Mouse (Mus musculus) G1E (cell line): ENCODE data around the gene Mpg. TPM values are rescaled to one million over a fixed set of nuclear protein-coding genes. Genes with fewer than 3 reads are reported as not detected.

ENCODE experiments used
- ATAC-seq: 2 replicates; pipeline ENCODE4 v1.8.0; 2016; ENCODE audit warnings: mild to moderate bottlenecking; ENCODE audit not compliant: insufficient number of reproducible peaks, poor library complexity, low FRiP score, severe bottlenecking; ENCODE audit errors: extremely low read depth
- DNase-seq: peaks from one replicate; pipeline ENCODE4 v3.0.0; 2012; ENCODE audit warnings: low spot score
- H3K27me3 ChIP-seq: 2 replicates; pipeline ENCODE4 v1.6.1; 2012; ENCODE audit warnings: mild to moderate bottlenecking, low read length, inconsistent platforms; ENCODE audit not compliant: insufficient read depth
- H3K36me3 ChIP-seq: replicated peaks from 2 replicates; pipeline ENCODE3; 2012; ENCODE audit warnings: mild to moderate bottlenecking, inconsistent platforms
- H3K4me1 ChIP-seq: 2 replicates; pipeline ENCODE4 v1.6.1; 2012; ENCODE audit warnings: low read depth, low read length, inconsistent platforms, mixed read lengths; ENCODE audit not compliant: insufficient read depth
- H3K4me3 ChIP-seq: 2 replicates; pipeline ENCODE4 v1.5.1; 2012; ENCODE audit warnings: low read depth, mild to moderate bottlenecking, inconsistent platforms, low read length, moderate library complexity, mixed read lengths
- H3K9me3 ChIP-seq: replicated peaks from 2 replicates; pipeline ENCODE4 v1.6.1; 2012; ENCODE audit warnings: inconsistent platforms
- CTCF ChIP-seq: IDR thresholded peaks from 2 replicates; pipeline ENCODE4 v1.5.1; 2012; ENCODE audit warnings: low read depth, low read length, inconsistent platforms, mixed read lengths
- GATA1 ChIP-seq: IDR thresholded peaks from 2 replicates; pipeline ENCODE4 v1.6.1; 2012; ENCODE audit warnings: borderline replicate concordance, low read length, inconsistent platforms, mixed read lengths
- GATA2 ChIP-seq: IDR thresholded peaks from 2 replicates; pipeline ENCODE4 v1.6.1; 2012; ENCODE audit warnings: low read depth, low read length, inconsistent platforms, borderline replicate concordance
- POLR2AphosphoS5 ChIP-seq: IDR thresholded peaks from 2 replicates; pipeline ENCODE4 v1.6.1; 2012; ENCODE audit warnings: low read depth, low read length, inconsistent platforms; ENCODE audit not compliant: insufficient replicate concordance
- TAL1 ChIP-seq: conservative IDR thresholded peaks from 2 replicates; pipeline ENCODE4 v1.6.1; 2012; ENCODE audit warnings: low read depth, low read length, inconsistent platforms, mixed read lengths
- polyA plus RNA-seq: library from polyadenylated mRNA; stranded (reverse); fragments of >175 nt; gene quantifications from 2 replicates; pipeline ENCODE4 v1.2.3, GENCODE M21; 2012
- total RNA-seq, 2 experiments: library from RNA; stranded (forward) in 1 of 2; stranded (reverse) in 1 of 2; fragments of 200-1000 nt in 1 of 2; fragments of >200 nt in 1 of 2; fragmentation: Nextera tagmentation in 1 of 2; gene quantifications; 2 replicates each; pipeline ENCODE4 v1.2.3; 2014 to 2017

Mpg gene
- total and polyA plus RNA-seq, 3 experiments = 14.2 to 22.0 (median 17.0) TPM

- TF ChIP-seq POLR2AphosphoS5 (no peak), GATA1 (no peak), CTCF (no peak), GATA2 (no peak), TAL1 (no peak)
- Histone ChIP-seq H3K27me3 (peaks cover 22% of the 10 kb centered on the region), H3K4me3 (no peak overlapping the region), H3K4me1 (peaks cover 4% of the 10 kb centered on the region), H3K36me3 (peaks cover 21% of the 10 kb centered on the region), H3K9me3 (no peaks in the 10 kb centered on the region)
- no peak for ATAC-seq
- DNase-seq = no peak
Measured at GRCm38 (mm10) chr11:32187256-32187655, 39.0 kb upstream of the Mpg start.

GRCm38 (mm10) chr11:32188881-32189280 is 37.4 kb upstream of the Mpg start:
- Histone ChIP-seq H3K4me1 (peaks cover 4% of the 10 kb centered on the region), H3K36me3 (peaks cover 36% of the 10 kb centered on the region), H3K27me3 (peaks cover 29% of the 10 kb centered on the region), H3K9me3 (no peaks in the 10 kb centered on the region), H3K4me3 (no peak overlapping the region)
- DNase-seq (no peak), ATAC-seq (no peak)
- TF ChIP-seq CTCF (no peak), POLR2AphosphoS5 (no peak), TAL1 (no peak), GATA1 (no peak)

- peaks cover 42% of the 10 kb centered on the region for H3K36me3 ChIP-seq
Measured at GRCm38 (mm10) chr11:32189434-32189833, 36.9 kb upstream of the Mpg start.

GRCm38 (mm10) chr11:32190119-32190518 is 36.2 kb upstream of the Mpg start:
- no peak for ATAC-seq

More at GRCm38 (mm10) chr11:32189434-32189833, 36.9 kb upstream of the Mpg start:
- TF ChIP-seq TAL1 (no peak), CTCF (no peak), GATA1 (no peak), GATA2 (no peak), POLR2AphosphoS5 (no peak)
- Histone ChIP-seq H3K4me3 (no peak overlapping the region), H3K4me1 (peaks cover 7% of the 10 kb centered on the region), H3K27me3 (peaks cover 32% of the 10 kb centered on the region), H3K9me3 (no peaks in the 10 kb centered on the region)
- ATAC-seq (no peak), DNase-seq (no peak)

GRCm38 (mm10) chr11:32190603-32191110 is 35.6 kb upstream of the Mpg start:
- DNase-seq (no peak), ATAC-seq (no peak)
- H3K4me1 ChIP-seq = peaks cover 14% of the 10 kb centered on the region
- H3K27me3 ChIP-seq = peaks cover 33% of the 10 kb centered on the region
- H3K4me3 ChIP-seq = no peak overlapping the region
- TF ChIP-seq POLR2AphosphoS5 (no peak), CTCF (no peak), GATA2 (no peak), TAL1 (no peak), GATA1 (no peak)
- peaks cover 52% of the 10 kb centered on the region for H3K36me3 ChIP-seq
- no peaks in the 10 kb centered on the region for H3K9me3 ChIP-seq

More at GRCm38 (mm10) chr11:32190119-32190518, 36.2 kb upstream of the Mpg start:
- peaks cover 49% of the 10 kb centered on the region for H3K36me3 ChIP-seq
- H3K4me3 ChIP-seq = no peak overlapping the region
- no peaks in the 10 kb centered on the region for H3K9me3 ChIP-seq
- DNase-seq = no peak
- TF ChIP-seq CTCF = no peak
- TF ChIP-seq GATA2 = no peak
- no peak for TF ChIP-seq GATA1
- no peak for TF ChIP-seq POLR2AphosphoS5
- TF ChIP-seq TAL1 = no peak
- peaks cover 9% of the 10 kb centered on the region for H3K4me1 ChIP-seq
- peaks cover 33% of the 10 kb centered on the region for H3K27me3 ChIP-seq

GRCm38 (mm10) chr11:32193156-32193555 is 33.1 kb upstream of the Mpg start:
- Histone ChIP-seq H3K9me3 (no peaks in the 10 kb centered on the region), H3K4me3 (no peak overlapping the region), H3K36me3 (peaks cover 52% of the 10 kb centered on the region), H3K4me1 (peaks cover 38% of the 10 kb centered on the region), H3K27me3 (peaks cover 38% of the 10 kb centered on the region)
- DNase-seq (no peak), ATAC-seq (no peak)
- TF ChIP-seq GATA1 (no peak), GATA2 (no peak), POLR2AphosphoS5 (no peak), TAL1 (no peak), CTCF (no peak)
